Mouse (Mus musculus) heart, postnatal 0 days (tissue): Measurements from ENCODE around the gene Capn1. TPM values are rescaled to one million over a fixed set of nuclear protein-coding genes. Genes with fewer than 3 reads are reported as not detected.
A peak's percentile ranks its signal among the peaks of the same experiment; 100 is the strongest.

Source experiments
- ATAC-seq: fragments of 200-750 bp; cut with Nextera tagmentation; 2 replicates; pipeline ENCODE4 v1.8.0; 2017; ENCODE audit warnings: low read depth, moderate number of reproducible peaks, moderate library complexity; ENCODE audit not compliant: insufficient read depth
- DNase-seq: peaks from one replicate; pipeline ENCODE4 v3.0.0-alpha.2; 2016; ENCODE audit warnings: low spot score
- H3K27ac ChIP-seq: fragments of 300-500 bp; sonication (generic); 2 replicates; pipeline ENCODE4 v1.5.1; 2014; ENCODE audit warnings: low read depth, mild to moderate bottlenecking
- H3K27me3 ChIP-seq: fragments of 300-500 bp; sonication (generic); 2 replicates; pipeline ENCODE4 v1.6.1; 2014; ENCODE audit warnings: low read length, mixed read lengths; ENCODE audit not compliant: control insufficient read depth, insufficient read depth
- H3K36me3 ChIP-seq: fragments of 300-500 bp; sonication (generic); replicated peaks from 2 replicates; pipeline ENCODE4 v1.6.1; 2014; ENCODE audit warnings: low read length, mixed read lengths; ENCODE audit not compliant: control insufficient read depth, insufficient read depth
- H3K4me1 ChIP-seq: fragments of 300-500 bp; sonication (generic); 2 replicates; pipeline ENCODE4 v1.6.1; 2014; ENCODE audit warnings: antibody characterized with exemption; ENCODE audit not compliant: control insufficient read depth, insufficient read depth
- H3K4me2 ChIP-seq: fragments of 300-500 bp; sonication (generic); 2 replicates; pipeline ENCODE4 v1.6.1; 2014; ENCODE audit warnings: low read depth, mild to moderate bottlenecking, low read length, moderate library complexity
- H3K4me3 ChIP-seq: fragments of 300-500 bp; sonication (generic); 2 replicates; pipeline ENCODE4 v1.5.1; 2014; ENCODE audit warnings: low read depth, low read length
- H3K9ac ChIP-seq: fragments of 300-500 bp; sonication (generic); replicated peaks from 2 replicates; pipeline ENCODE4 v1.6.1; 2014; ENCODE audit warnings: low read depth, low read length, mixed read lengths
- H3K9me3 ChIP-seq: fragments of 300-500 bp; sonication (generic); replicated peaks from 2 replicates; pipeline ENCODE4 v1.6.1; 2016; ENCODE audit warnings: low read length; ENCODE audit not compliant: control insufficient read depth
- CTCF ChIP-seq: IDR thresholded peaks from 2 replicates; pipeline ENCODE4 v1.5.1; 2016; ENCODE audit warnings: antibody characterized with exemption, control low read depth, low read depth
- EP300 ChIP-seq: IDR thresholded peaks from 2 replicates; pipeline ENCODE4 v1.6.1; 2016; ENCODE audit warnings: antibody characterized with exemption, low read depth
- WGBS: fragments of 180-500 bp; shearing (Covaris S2); extraction: QIAGEN DNeasy Blood & Tissue Kit; methylation state at CpG from one replicate; pipeline ENCODE4 v1.1.7; 2014; 5-methylcytosine and 5-hydroxymethylcytosine counted together
- polyA plus RNA-seq: library from polyadenylated mRNA; unstranded; fragments of >200 nt; fragmentation: Nextera tagmentation; extraction: Ambion mirVana; gene quantifications from 2 replicates; pipeline ENCODE4 v1.2.1, GENCODE M21; 2015
- total RNA-seq: library from RNA; depleted of rRNA; stranded (reverse); fragments of >200 nt; gene quantifications from 2 replicates; pipeline ENCODE4 v1.2.3, GENCODE M21; 2014; ENCODE audit warnings: low replicate concordance

Capn1 gene
- total and polyA plus RNA-seq, 2 experiments from 2014 or later, result 5.3 to 19.3 TPM

GRCm38 (mm10) chr19:6023059-6023458 is 7.4 kb upstream of the Capn1 start:
- Histone ChIP-seq H3K9ac (no peak overlapping the region), H3K36me3 (no peaks in the 10 kb centered on the region), H3K27ac (no peak overlapping the region), H3K9me3 (no peaks in the 10 kb centered on the region), H3K4me1 (no peaks in the 10 kb centered on the region), H3K4me3 (no peak overlapping the region), H3K4me2 (no peak overlapping the region), H3K27me3 (no peaks in the 10 kb centered on the region)
- TF ChIP-seq EP300 (no peak), CTCF (no peak)
- ATAC-seq, result no peak
- no peak for DNase-seq
- 58% methylated on average over 8 of the region's 8 CpGs for WGBS

DNA sequence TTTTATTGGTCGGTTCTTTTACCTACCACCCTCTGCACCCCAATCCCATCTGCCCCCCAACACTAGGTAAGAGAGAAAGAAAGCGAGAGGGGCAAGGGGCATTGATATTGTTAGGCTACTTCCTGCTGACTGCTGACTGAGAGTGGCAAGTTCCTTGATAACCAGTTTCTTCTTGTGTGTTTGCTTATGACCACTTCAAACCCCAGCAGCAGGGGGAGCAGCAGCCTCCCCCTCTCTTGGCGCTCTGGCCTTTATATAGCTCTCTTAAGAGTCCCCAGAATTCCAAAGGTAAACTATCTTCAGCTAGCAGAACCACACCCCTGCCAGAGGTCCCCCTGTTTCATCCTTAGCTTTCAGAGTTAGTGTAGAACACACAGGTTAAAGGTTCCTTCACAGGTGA is 4.6 kb upstream of the Capn1 start:
- Histone ChIP-seq H3K9ac (no peak overlapping the region), H3K4me1 (no peaks in the 10 kb centered on the region), H3K9me3 (no peaks in the 10 kb centered on the region), H3K27me3 (no peaks in the 10 kb centered on the region), H3K27ac (no peak overlapping the region), H3K36me3 (no peaks in the 10 kb centered on the region), H3K4me3 (no peak overlapping the region), H3K4me2 (no peak overlapping the region)
- no peak for DNase-seq
- TF ChIP-seq EP300 (no peak), CTCF (0 out of 2 replicates have a peak, but pooled peaks have one; percentile 8)
- 55% methylated on average over 3 of the region's 3 CpGs for WGBS
- ATAC-seq, result no peak

- H3K36me3 ChIP-seq, result no peaks in the 10 kb centered on the region
- TF ChIP-seq CTCF (peak; percentile 82), EP300 (no peak)
- H3K27me3 ChIP-seq, result no peaks in the 10 kb centered on the region; the same call in 1 of the 2 replicates
- no peaks in the 10 kb centered on the region for H3K9me3 ChIP-seq
- ATAC-seq, result no peak
- DNase-seq, result peak; percentile 68
- no peak overlapping the region for H3K4me2 ChIP-seq
- peaks cover 6% of the 10 kb centered on the region for H3K4me1 ChIP-seq
- no peak overlapping the region for H3K9ac ChIP-seq
- no peak overlapping the region for H3K4me3 ChIP-seq
- 32% methylated on average over 15 of the region's 15 CpGs for WGBS
- H3K27ac ChIP-seq, result no peak overlapping the region
These were observed 2.7 kb upstream of the Capn1 start for GRCm38 (mm10) chr19:6018142-6019089.

GRCm38 (mm10) chr19:6016532-6016931 is 835 bp upstream of the Capn1 start:
- no peak overlapping the region for H3K4me2 ChIP-seq
- no peak for DNase-seq
- no peaks in the 10 kb centered on the region for H3K9me3 ChIP-seq
- H3K4me3 ChIP-seq, result no peak overlapping the region
- 54% methylated on average over 7 of the region's 7 CpGs for WGBS
- H3K27me3 ChIP-seq, result no peaks in the 10 kb centered on the region; the same call in 1 of the 2 replicates
- no peak for ATAC-seq
- H3K4me1 ChIP-seq, result peaks cover 6% of the 10 kb centered on the region
- H3K27ac ChIP-seq, result no peak overlapping the region
- peak; percentile 7; the same call in 1 of the 2 replicates for TF ChIP-seq CTCF
- TF ChIP-seq EP300, result no peak
- no peaks in the 10 kb centered on the region for H3K36me3 ChIP-seq
- H3K9ac ChIP-seq, result no peak overlapping the region

DNA sequence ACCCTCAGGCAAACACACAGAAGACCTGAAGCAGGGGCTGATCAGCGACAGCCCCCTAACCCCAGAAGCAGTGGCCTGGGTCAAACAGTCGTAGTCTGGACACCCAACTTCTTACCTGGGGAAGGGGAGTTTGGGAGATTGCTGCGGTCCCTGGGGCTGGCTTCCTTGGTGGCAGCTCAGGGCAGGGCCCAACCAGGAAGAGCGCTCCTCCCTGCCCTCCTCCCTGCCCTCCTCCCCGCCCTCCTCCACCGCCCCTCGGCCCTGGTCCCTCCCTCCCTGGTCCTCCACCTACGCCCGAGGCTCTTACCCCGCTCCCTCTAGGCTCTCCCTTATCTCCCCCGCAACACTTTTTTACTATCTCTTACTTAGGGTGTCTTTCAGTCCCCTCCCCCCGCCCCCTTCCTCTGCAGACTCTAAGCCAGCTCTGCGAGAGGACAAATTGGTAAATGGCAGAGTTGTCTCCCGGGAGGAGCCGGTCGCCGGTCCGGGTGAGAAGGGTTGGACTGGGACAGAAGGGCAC is 646 bp downstream of the Capn1 start:
- ATAC-seq, result peak; percentile 77

More for the DNA sequence above, 646 bp downstream of the Capn1 start:
- TF ChIP-seq EP300, result no peak
- no peak for TF ChIP-seq CTCF
- Histone ChIP-seq H3K27ac (peak overlapping the region; percentile 74), H3K9me3 (no peaks in the 10 kb centered on the region), H3K4me2 (peak overlapping the region; percentile 91), H3K27me3 (no peaks in the 10 kb centered on the region; the same call in 1 of the 2 replicates), H3K36me3 (peaks cover 3% of the 10 kb centered on the region; the same call in 1 of the 2 replicates), H3K4me3 (peak overlapping the region; percentile 65), H3K4me1 (peaks cover 6% of the 10 kb centered on the region), H3K9ac (peak overlapping the region; percentile 63)
- WGBS, result 1% methylated on average over 15 of the region's 18 CpGs
- DNase-seq, result peak; percentile 42
